Mouse (Mus musculus): Measurements from ENCODE around the gene Tmem43. TPM values are rescaled to one million over a fixed set of nuclear protein-coding genes. Genes with fewer than 3 reads are reported as not detected.
A peak's percentile ranks its signal among the peaks of the same experiment; 100 is the strongest.

Gene Tmem43
- polyA plus RNA-seq, 1 experiment from 2014 or later = 22.0 TPM

DNA sequence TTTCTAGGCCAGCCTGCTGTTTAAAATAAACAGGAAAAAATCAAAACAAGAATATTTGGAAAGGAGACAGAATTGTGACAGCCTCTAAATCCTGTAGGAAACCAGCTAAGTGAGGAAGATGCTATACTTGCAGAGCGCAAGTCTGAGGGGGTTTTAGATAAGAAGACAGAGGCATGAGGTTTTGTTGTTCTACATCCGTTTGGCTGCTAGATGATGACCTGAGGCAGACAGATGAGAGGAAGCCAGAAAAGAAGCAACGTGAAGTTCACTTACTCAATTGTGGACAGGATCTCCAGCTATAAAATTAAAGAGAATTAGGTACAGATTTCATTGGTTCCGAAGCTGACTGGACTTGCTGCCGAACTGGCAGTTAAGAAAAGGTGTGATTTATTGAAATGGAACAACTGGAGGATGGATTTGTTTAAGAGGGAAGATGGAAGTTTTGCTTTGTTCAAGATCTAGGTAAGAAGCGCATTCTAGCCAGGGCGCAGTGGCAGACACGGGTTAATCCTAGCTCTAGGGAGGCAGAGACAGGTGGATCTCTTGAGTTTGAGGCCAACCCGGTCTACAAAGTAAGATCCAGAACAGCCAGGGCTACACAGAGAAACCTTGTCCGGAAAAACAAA, 41.3 kb downstream of the Tmem43 start:
- H3K4me1 ChIP-seq (replicated peaks; ENCODE audit: control insufficient read depth, insufficient read depth, low read length) = peaks cover 10% of the 10 kb centered on the region; the same call in 1 of the 2 replicates
- 0 out of 2 replicates have a peak overlapping the region, but pooled peaks have one; percentile 60 for H3K27ac ChIP-seq (ENCODE audit: low read depth, low read length)
- peak overlapping the region; percentile 93 for H3K4me3 ChIP-seq (ENCODE audit: low read depth, low read length)
- H3K27me3 ChIP-seq (replicated peaks; ENCODE audit: control insufficient read depth, insufficient read depth, low read length) = no peaks in the 10 kb centered on the region
- 23% methylated on average over 10 of the region's 10 CpGs for WGBS
- peak overlapping the region; percentile 97 for H3K4me2 ChIP-seq (replicated peaks; ENCODE audit: low read depth)
- TF ChIP-seq CTCF (IDR thresholded peaks at IDR 0.05; ENCODE audit: low read depth) = no peak
- H3K9ac ChIP-seq (ENCODE audit: low read depth, low read length) = peak overlapping the region; percentile 89
- peak; percentile 1; the same call in 1 of the 2 replicates for ATAC-seq
- H3K9me3 ChIP-seq (ENCODE audit: control insufficient read depth) = no peaks in the 10 kb centered on the region
- peaks cover 26% of the 10 kb centered on the region for H3K36me3 ChIP-seq (ENCODE audit: control insufficient read depth, insufficient read depth)

DNA sequence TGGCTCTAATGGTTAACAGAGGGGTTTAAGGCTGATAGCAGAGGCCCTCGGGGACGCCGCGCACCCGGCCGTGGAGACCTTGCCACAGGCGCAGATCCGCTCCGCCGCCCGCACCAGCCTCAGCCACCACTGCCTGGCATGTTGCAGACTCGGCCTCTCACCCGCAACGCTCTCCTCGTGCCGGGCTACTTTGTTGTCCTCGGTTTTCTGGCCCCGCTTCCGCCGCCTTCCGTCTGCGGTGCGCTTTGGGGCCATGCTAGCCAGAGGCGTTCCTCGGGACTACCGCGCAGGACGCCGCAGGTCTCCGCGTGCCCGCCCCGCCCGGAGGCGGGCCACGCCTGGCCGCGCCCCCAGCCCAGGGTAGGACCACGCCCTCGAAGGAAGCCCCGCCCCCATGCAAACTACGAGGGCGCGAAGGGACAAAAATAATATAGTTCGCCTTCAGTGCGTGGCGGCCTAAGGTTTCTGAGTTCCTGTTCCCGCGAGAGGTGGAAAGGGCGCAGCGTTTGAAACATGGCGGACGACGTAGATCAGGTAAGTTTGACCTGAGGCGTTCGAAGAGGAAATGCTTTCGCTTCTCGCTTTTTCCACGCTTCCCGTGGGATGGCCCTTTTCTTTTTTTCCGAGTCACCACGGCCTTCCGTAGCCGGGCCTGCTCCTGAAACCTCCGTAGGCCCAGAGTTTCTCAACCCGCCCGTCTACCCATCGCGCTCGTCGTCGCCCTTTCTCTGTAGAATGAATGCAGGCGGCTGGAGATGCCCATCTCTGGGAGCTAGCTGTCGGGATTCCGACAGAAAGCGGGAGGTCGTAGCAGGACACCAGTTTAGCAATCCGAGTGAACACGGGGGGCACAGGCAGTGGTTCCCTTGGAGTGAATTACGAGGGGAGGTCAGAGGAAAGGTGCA, 42.3 kb downstream of the Tmem43 start, which contains the start of the genes Xpc and Lsm3:
Xpc (minus strand) TSS at position 344 of the 905 bp plus-strand sequence.
Lsm3 (plus strand) TSS at position 384 of the 905 bp plus-strand sequence.
- Histone ChIP-seq H3K27me3 (replicated peaks; ENCODE audit: control insufficient read depth, insufficient read depth, low read length) (no peaks in the 10 kb centered on the region), H3K27ac (ENCODE audit: low read depth, low read length) (peak within 1 kb of the TSS; percentile 75), H3K36me3 (ENCODE audit: control insufficient read depth, insufficient read depth) (peaks cover 35% of the 10 kb centered on the region), H3K4me3 (ENCODE audit: low read depth, low read length) (peak within 1 kb of the TSS; percentile 93), H3K9me3 (ENCODE audit: control insufficient read depth) (no peaks in the 10 kb centered on the region), H3K4me1 (replicated peaks; ENCODE audit: control insufficient read depth, insufficient read depth, low read length) (peaks cover 10% of the 10 kb centered on the region; the same call in 1 of the 2 replicates), H3K9ac (ENCODE audit: low read depth, low read length) (peak within 1 kb of the TSS; percentile 89), H3K4me2 (replicated peaks; ENCODE audit: low read depth) (peak within 1 kb of the TSS; percentile 97)
- peak; percentile 26 for TF ChIP-seq CTCF (IDR thresholded peaks at IDR 0.05; ENCODE audit: low read depth)
- peak; percentile 98 for ATAC-seq
- WGBS = under 1% methylated on average over 80 of the region's 80 CpGs

- no peaks in the 10 kb centered on the region for H3K9me3 ChIP-seq (ENCODE audit: control insufficient read depth)
- no peak for ATAC-seq
- peaks cover 10% of the 10 kb centered on the region; the same call in 1 of the 2 replicates for H3K4me1 ChIP-seq (replicated peaks; ENCODE audit: control insufficient read depth, insufficient read depth, low read length)
- no peak overlapping the region for H3K4me3 ChIP-seq (ENCODE audit: low read depth, low read length)
- TF ChIP-seq CTCF (IDR thresholded peaks at IDR 0.05; ENCODE audit: low read depth) = no peak
- no peak overlapping the region for H3K9ac ChIP-seq (ENCODE audit: low read depth, low read length)
- no peaks in the 10 kb centered on the region for H3K27me3 ChIP-seq (replicated peaks; ENCODE audit: control insufficient read depth, insufficient read depth, low read length)
- H3K4me2 ChIP-seq (replicated peaks; ENCODE audit: low read depth) = no peak overlapping the region
- 88% methylated on average over 7 of the region's 7 CpGs for whole genome bisulfite sequencing
- H3K36me3 ChIP-seq (ENCODE audit: control insufficient read depth, insufficient read depth) = peaks cover 56% of the 10 kb centered on the region
- H3K27ac ChIP-seq (ENCODE audit: low read depth, low read length) = no peak overlapping the region
Measured at GRCm38 (mm10) chr6:91518454-91519020, 45.0 kb downstream of the Tmem43 start.

- Histone ChIP-seq H3K4me2 (replicated peaks; ENCODE audit: low read depth) (no peak overlapping the region), H3K4me3 (ENCODE audit: low read depth, low read length) (no peak overlapping the region), H3K27ac (ENCODE audit: low read depth, low read length) (no peak overlapping the region), H3K9me3 (ENCODE audit: control insufficient read depth) (no peaks in the 10 kb centered on the region), H3K9ac (ENCODE audit: low read depth, low read length) (no peak overlapping the region), H3K4me1 (replicated peaks; ENCODE audit: control insufficient read depth, insufficient read depth, low read length) (no peaks in the 10 kb centered on the region), H3K36me3 (ENCODE audit: control insufficient read depth, insufficient read depth) (peaks cover 67% of the 10 kb centered on the region), H3K27me3 (replicated peaks; ENCODE audit: control insufficient read depth, insufficient read depth, low read length) (no peaks in the 10 kb centered on the region)
- no peak for ATAC-seq
- 92% methylated on average over 5 of the region's 5 CpGs for WGBS
- TF ChIP-seq CTCF (IDR thresholded peaks at IDR 0.05; ENCODE audit: low read depth) = no peak
Measured at GRCm38 (mm10) chr6:91522816-91523215, 49.3 kb downstream of the Tmem43 start.

- H3K9ac ChIP-seq (ENCODE audit: low read depth, low read length) = no peak overlapping the region
- H3K4me3 ChIP-seq (ENCODE audit: low read depth, low read length) = no peak overlapping the region
- H3K4me1 ChIP-seq (replicated peaks; ENCODE audit: control insufficient read depth, insufficient read depth, low read length) = no peaks in the 10 kb centered on the region
- no peak for TF ChIP-seq CTCF (IDR thresholded peaks at IDR 0.05; ENCODE audit: low read depth)
- no peaks in the 10 kb centered on the region for H3K27me3 ChIP-seq (replicated peaks; ENCODE audit: control insufficient read depth, insufficient read depth, low read length)
- 91% methylated on average over 4 of the region's 4 CpGs for WGBS
- no peak overlapping the region for H3K27ac ChIP-seq (ENCODE audit: low read depth, low read length)
- H3K4me2 ChIP-seq (replicated peaks; ENCODE audit: low read depth) = no peak overlapping the region
- no peak for ATAC-seq
- peaks cover 44% of the 10 kb centered on the region for H3K36me3 ChIP-seq (ENCODE audit: control insufficient read depth, insufficient read depth)
- H3K9me3 ChIP-seq (ENCODE audit: control insufficient read depth) = no peaks in the 10 kb centered on the region
Measured at GRCm38 (mm10) chr6:91525544-91525943, 52.0 kb downstream of the Tmem43 start.
